Mouse (Mus musculus) liver, adult 2 months (tissue): Measurements from ENCODE around the gene Nmur2. TPM values are rescaled to one million over a fixed set of nuclear protein-coding genes. Genes with fewer than 3 reads are reported as not detected.

Source experiments
- DNase-seq: peaks from one replicate; pipeline ENCODE4 v3.0.0-alpha.2; 2011; ENCODE audit warnings: low read depth, low spot score; ENCODE audit errors: extremely low read depth
- H3K27ac ChIP-seq: fragments of 200-500 bp; replicated peaks from 2 replicates; pipeline ENCODE4 v1.5.1; 2012; ENCODE audit warnings: low read depth, mild to moderate bottlenecking, control low read depth, inconsistent platforms, low read length; ENCODE audit not compliant: insufficient read depth
- H3K27me3 ChIP-seq: fragments of 200-500 bp; 2 replicates; pipeline ENCODE4 v1.6.1; 2012; ENCODE audit warnings: mild to moderate bottlenecking, moderate library complexity, low read length, inconsistent platforms; ENCODE audit not compliant: control insufficient read depth, insufficient read depth
- H3K36me3 ChIP-seq: fragments of 200-500 bp; 2 replicates; pipeline ENCODE4 v1.6.1; 2012; ENCODE audit warnings: low read length, inconsistent platforms; ENCODE audit not compliant: control insufficient read depth, insufficient read depth
- H3K4me1 ChIP-seq: fragments of 200-500 bp; 2 replicates; pipeline ENCODE4 v1.6.1; 2011; ENCODE audit warnings: low read length; ENCODE audit not compliant: control insufficient read depth, insufficient read depth
- H3K4me3 ChIP-seq: fragments of 200-500 bp; 2 replicates; pipeline ENCODE4 v1.5.1; 2011; ENCODE audit warnings: low read depth, mild to moderate bottlenecking, control low read depth, low read length, moderate library complexity; ENCODE audit not compliant: insufficient read depth
- H3K79me2 ChIP-seq: fragments of 200-500 bp; 2 replicates; pipeline ENCODE4 v1.6.1; 2012; ENCODE audit warnings: inconsistent platforms, mild to moderate bottlenecking, low read length, moderate library complexity; ENCODE audit not compliant: control insufficient read depth, insufficient read depth
- H3K9ac ChIP-seq: fragments of 200-500 bp; 2 replicates; pipeline ENCODE4 v1.6.1; 2012; ENCODE audit warnings: low read depth, mild to moderate bottlenecking, control low read depth, inconsistent platforms, low read length
- CTCF ChIP-seq: fragments of 200-500 bp; IDR thresholded peaks from 2 replicates; pipeline ENCODE4 v1.5.1; 2011; ENCODE audit warnings: low read depth, low read length, control low read depth
- POLR2A ChIP-seq: fragments of 200-500 bp; IDR thresholded peaks from 2 replicates; pipeline ENCODE4 v1.6.1; 2011; ENCODE audit warnings: low read length, control low read depth; ENCODE audit not compliant: insufficient read depth; ENCODE audit errors: extremely low read depth
- WGBS: fragments of 180-500 bp; shearing (Covaris S2); methylation state at CpG from one replicate; pipeline ENCODE4 v1.1.7; 2018; 5-methylcytosine and 5-hydroxymethylcytosine counted together
- polyA plus RNA-seq: library from polyadenylated mRNA; depleted of rRNA; stranded (reverse); fragments of >200 nt; gene quantifications from 2 replicates; pipeline ENCODE4 v1.2.3, GENCODE M21; 2012
- total RNA-seq: library from RNA; depleted of rRNA; stranded (reverse); fragments of >200 nt; gene quantifications from 2 replicates; pipeline ENCODE4 v1.2.3, GENCODE M21; 2014

Nmur2 gene
- total and polyA plus RNA-seq, 2 experiments: not detected

DNA sequence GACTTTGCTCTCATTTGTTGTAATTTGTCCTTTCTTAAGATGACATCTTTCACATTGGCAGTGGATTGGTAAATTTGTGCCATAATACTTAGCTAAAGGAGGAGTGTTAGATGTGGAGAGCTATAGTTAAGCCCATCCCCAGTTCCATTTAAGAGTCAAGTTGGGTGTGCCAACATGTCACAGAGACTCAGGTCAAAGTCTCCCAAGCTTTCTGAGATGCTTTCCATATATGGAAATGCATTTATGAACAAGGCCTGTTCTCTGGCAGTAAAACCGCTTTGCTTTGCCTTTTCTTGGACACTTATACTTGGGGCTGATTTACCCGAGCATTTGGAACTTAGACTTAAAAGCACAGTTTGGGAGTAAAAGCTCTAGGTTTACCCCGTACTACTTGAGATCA, 18.4 kb upstream of the Nmur2 start:
- no peaks in the 10 kb centered on the region for H3K79me2 ChIP-seq

DNA sequence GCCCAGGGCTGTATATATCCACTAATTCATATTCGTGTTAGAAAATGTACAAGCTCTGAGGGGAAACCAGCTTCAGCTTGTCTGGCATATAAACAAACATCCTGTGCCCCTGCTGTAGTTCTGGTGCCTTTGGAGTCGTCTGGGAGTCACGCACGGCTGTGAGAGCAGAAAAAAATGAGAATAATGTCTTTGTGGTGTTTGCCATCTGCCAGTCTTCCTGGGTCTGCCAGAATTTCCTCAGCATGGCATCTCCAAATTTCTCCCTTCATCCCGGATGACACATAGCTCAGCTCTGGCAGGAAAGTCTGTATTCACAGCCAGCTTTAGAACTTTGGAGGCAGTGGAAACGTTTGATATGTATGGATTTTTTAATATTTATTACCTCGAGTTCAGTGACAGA, 13.6 kb upstream of the Nmur2 start:
- 67% methylated on average over 7 of the region's 7 CpGs for WGBS
- Histone ChIP-seq H3K4me3 (no peak overlapping the region), H3K27me3 (no peaks in the 10 kb centered on the region), H3K9ac (no peak overlapping the region), H3K4me1 (no peaks in the 10 kb centered on the region), H3K27ac (no peak overlapping the region), H3K79me2 (no peaks in the 10 kb centered on the region), H3K36me3 (no peaks in the 10 kb centered on the region)
- TF ChIP-seq CTCF: no peak
- no peak for TF ChIP-seq POLR2A
- no peak for DNase-seq

More for the DNA sequence above, 18.4 kb upstream of the Nmur2 start:
- H3K9ac ChIP-seq: no peak overlapping the region
- no peaks in the 10 kb centered on the region for H3K27me3 ChIP-seq
- DNase-seq: no peak
- H3K36me3 ChIP-seq: no peaks in the 10 kb centered on the region
- no peak overlapping the region for H3K4me3 ChIP-seq
- no peaks in the 10 kb centered on the region for H3K4me1 ChIP-seq
- TF ChIP-seq POLR2A (no peak), CTCF (no peak)
- 73% methylated on average over 3 of the region's 3 CpGs for WGBS
- H3K27ac ChIP-seq: no peak overlapping the region

DNA sequence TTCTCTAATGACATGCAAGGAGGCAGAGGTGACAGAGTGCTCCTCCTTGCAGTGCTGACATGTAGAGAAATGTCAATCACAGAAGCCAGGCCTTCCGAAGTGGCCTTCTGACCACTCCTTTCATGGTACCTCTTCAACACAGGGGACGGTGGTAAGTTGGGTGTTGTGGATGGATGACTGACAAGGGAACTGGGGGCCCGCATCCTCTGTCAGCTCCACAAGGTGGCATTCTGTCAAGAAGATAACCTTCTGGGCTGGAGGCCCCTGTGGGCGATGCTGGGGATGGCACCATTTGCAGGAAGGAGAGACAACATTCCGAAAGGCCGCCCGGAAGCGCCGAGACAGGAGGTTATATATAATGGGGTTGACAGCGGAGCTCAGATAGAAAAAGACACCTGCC, 14.0 kb downstream of the Nmur2 start:
- TF ChIP-seq POLR2A (no peak), CTCF (no peak)
- no peak overlapping the region for H3K9ac ChIP-seq
- no peak for DNase-seq

DNA sequence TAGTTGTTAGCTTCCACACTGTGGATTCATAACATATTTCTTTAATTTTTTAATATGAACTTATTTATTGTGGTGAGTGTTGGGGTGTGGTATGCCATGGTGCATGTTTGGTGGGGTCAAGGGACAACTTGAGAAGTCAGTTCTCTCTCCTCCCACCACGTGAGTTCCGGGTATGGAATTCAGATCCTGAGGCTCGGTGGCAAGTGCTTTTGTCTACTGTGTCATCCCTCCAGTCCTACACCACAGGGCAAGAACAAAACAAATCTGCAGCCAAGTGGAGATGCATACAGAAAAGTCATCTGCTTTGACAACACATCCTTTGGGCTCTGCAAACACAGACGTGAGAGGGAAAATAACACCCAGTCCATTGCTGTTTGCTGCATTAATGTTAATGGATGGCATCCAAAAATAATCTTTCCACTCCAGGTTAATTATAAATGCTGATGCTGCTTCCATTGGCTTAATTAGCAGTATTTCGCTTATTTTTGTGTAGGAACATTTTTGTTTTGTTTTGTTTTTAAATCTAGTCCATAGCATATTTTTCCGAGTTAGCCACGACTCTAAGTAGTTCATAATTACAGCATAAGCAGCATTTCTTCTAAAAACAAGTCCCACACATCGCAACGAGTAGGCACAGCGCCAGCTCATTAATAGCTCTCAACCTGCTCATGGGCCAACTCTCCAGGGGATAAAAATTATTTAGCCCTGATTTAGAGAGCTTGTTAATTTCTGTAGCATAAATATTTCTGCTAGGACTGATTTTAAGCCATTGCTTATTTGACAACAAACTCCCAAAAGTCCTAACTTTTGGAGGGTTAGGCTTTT, 14.9 kb downstream of the Nmur2 start:
- no peaks in the 10 kb centered on the region for H3K79me2 ChIP-seq
- no peak for TF ChIP-seq CTCF
- no peak for TF ChIP-seq POLR2A
- WGBS: 74% methylated on average over 10 of the region's 10 CpGs
- no peak for DNase-seq
- no peaks in the 10 kb centered on the region for H3K36me3 ChIP-seq
- no peak overlapping the region for H3K27ac ChIP-seq
- H3K9ac ChIP-seq: no peak overlapping the region
- H3K27me3 ChIP-seq: 0 out of 2 replicates have a peak, but pooled peaks cover 2% of the 10 kb centered on the region
- H3K4me1 ChIP-seq: no peaks in the 10 kb centered on the region
- no peak overlapping the region for H3K4me3 ChIP-seq

More for the DNA sequence above, 14.0 kb downstream of the Nmur2 start:
- 73% methylated on average over 10 of the region's 10 CpGs for WGBS
- Histone ChIP-seq H3K4me3 (no peak overlapping the region), H3K4me1 (no peaks in the 10 kb centered on the region), H3K36me3 (no peaks in the 10 kb centered on the region), H3K79me2 (no peaks in the 10 kb centered on the region), H3K27ac (no peak overlapping the region), H3K27me3 (0 out of 2 replicates have a peak, but pooled peaks cover 2% of the 10 kb centered on the region)

DNA sequence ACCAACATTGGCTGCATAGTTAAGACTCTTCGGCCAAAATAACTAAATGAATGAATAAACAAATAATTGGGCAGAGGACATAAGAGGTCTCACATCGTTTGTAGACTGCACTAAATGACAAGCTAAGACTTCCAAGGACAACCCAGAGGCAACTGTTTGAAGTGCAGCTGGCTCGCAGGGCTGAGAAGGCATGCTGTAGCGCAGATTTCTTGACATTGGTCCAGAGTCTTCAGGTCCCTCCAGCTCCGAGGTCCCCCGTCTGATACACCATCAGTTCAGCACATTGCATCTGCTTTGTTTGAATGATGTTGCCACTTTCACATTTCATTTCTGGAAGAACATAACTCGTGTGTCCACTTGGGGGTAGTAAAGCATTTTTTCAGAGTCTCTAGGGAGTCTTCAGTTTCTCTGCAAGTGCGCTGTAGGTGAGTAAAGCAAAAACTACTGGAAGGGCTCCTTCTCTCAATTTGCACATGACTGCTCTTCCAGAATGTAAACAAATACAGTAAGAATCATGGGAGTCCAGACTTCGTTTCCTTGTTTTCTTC, 27.2 kb downstream of the Nmur2 start:
- no peak overlapping the region for H3K9ac ChIP-seq
- H3K4me1 ChIP-seq: no peaks in the 10 kb centered on the region
- no peaks in the 10 kb centered on the region for H3K27me3 ChIP-seq
- DNase-seq: peak; percentile 33
- H3K27ac ChIP-seq: no peak overlapping the region
- no peaks in the 10 kb centered on the region for H3K79me2 ChIP-seq
- no peak overlapping the region for H3K4me3 ChIP-seq
- no peaks in the 10 kb centered on the region for H3K36me3 ChIP-seq
- WGBS: 47% methylated on average over 9 of the region's 9 CpGs
- TF ChIP-seq POLR2A (no peak), CTCF (no peak)

DNA sequence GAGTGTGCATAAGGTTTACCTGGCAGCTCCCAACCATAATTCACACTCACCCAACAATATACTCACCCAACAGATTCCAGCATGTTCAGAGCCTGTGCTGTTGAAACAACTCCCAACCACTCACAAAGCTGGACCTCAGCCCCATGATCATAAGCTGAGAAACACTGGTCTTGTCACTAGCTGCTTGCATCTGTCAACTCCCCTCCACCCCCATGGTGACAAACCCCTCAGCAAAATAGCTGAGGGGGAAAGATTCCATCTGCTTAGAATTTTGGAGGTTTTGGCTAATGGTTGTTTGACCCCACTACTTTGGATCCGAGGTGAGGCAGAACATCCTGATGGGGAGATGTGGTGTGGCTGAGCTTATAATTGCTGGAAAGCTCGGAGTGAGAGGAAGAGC, 28.4 kb downstream of the Nmur2 start:
- WGBS: 68% methylated on average over 2 of the region's 2 CpGs
- Histone ChIP-seq H3K9ac (no peak overlapping the region), H3K4me1 (no peaks in the 10 kb centered on the region), H3K4me3 (no peak overlapping the region), H3K79me2 (no peaks in the 10 kb centered on the region), H3K27me3 (no peaks in the 10 kb centered on the region), H3K36me3 (no peaks in the 10 kb centered on the region), H3K27ac (no peak overlapping the region)
- TF ChIP-seq CTCF (no peak), POLR2A (no peak)
- DNase-seq: no peak
